24 mouse cellular contexts compared by ENCODE assay signal in genomic region chr7:29456716-29457115, GRCm38 (mm10).
"Had no signal": no experiment of that assay in that cellular context is flagged by ENCODE, and none has a peak within 500 bp of the region (broad histone marks: within the 10 kb centered on the region; RNA-seq: fewer than 3 reads in every experiment).

No protein-coding gene starts in this region.

- H3K27me3 ChIP-seq: intestine, embryonic 15.5 days; limb, embryonic 13.5 days; liver, embryonic 12.5 days; liver, embryonic 15.5 days; lung, embryonic 15.5 days; neural tube, embryonic 13.5 days; stomach, embryonic 15.5 days had no signal

- H3K27ac ChIP-seq: intestine, embryonic 15.5 days; limb, embryonic 10.5 days; limb, embryonic 13.5 days; liver, embryonic 12.5 days; liver, embryonic 15.5 days; lung, embryonic 15.5 days; midbrain, embryonic 10.5 days; midbrain, embryonic 13.5 days; neural tube, embryonic 13.5 days; stomach, embryonic 15.5 days had no signal

- H3K4me2 ChIP-seq: intestine, embryonic 15.5 days; limb, embryonic 13.5 days; liver, embryonic 12.5 days; liver, embryonic 15.5 days; lung, embryonic 15.5 days; midbrain, embryonic 13.5 days; neural tube, embryonic 13.5 days; stomach, embryonic 15.5 days had no signal

- H3K36me3 ChIP-seq: intestine, embryonic 15.5 days; limb, embryonic 10.5 days; limb, embryonic 13.5 days; liver, embryonic 12.5 days; liver, embryonic 15.5 days; lung, embryonic 15.5 days; midbrain, embryonic 10.5 days; midbrain, embryonic 13.5 days; neural tube, embryonic 13.5 days; stomach, embryonic 15.5 days had no signal

- H3K9me3 ChIP-seq: intestine, embryonic 15.5 days; limb, embryonic 10.5 days; limb, embryonic 13.5 days; liver, embryonic 12.5 days; liver, embryonic 15.5 days; lung, embryonic 15.5 days; midbrain, embryonic 10.5 days; midbrain, embryonic 13.5 days; neural tube, embryonic 13.5 days; stomach, embryonic 15.5 days had no signal

- DNase-seq: kidney, adult 11 months; kidney, adult 8-10 months; kidney, postnatal 14 days; kidney, postnatal 4 days; liver; lung, adult 18-20 months; lung, postnatal 10 days; lung, postnatal 36 days; retina, postnatal 1 day; right cerebral cortex, postnatal 25 days; spleen, adult 18-20 months had no signal

- H3K9ac ChIP-seq: intestine, embryonic 15.5 days; limb, embryonic 13.5 days; liver, embryonic 12.5 days; liver, embryonic 15.5 days; lung, embryonic 15.5 days; midbrain, embryonic 13.5 days; neural tube, embryonic 13.5 days; stomach, embryonic 15.5 days had no signal

- ATAC-seq: intestine, embryonic 15.5 days; liver, embryonic 12.5 days; midbrain, embryonic 13.5 days; midbrain, embryonic 16.5 days had no signal

- H3K4me3 ChIP-seq: intestine, embryonic 15.5 days; limb, embryonic 10.5 days; limb, embryonic 13.5 days; liver, embryonic 12.5 days; liver, embryonic 15.5 days; lung, embryonic 15.5 days; megakaryocyte, embryonic 14.5 days; midbrain, embryonic 10.5 days; midbrain, embryonic 13.5 days; myocyte; neural tube, embryonic 13.5 days; stomach, embryonic 15.5 days had no signal
